Mouse (Mus musculus): ENCODE data around the gene Wdr12.
"Not testable (repeated sequence)": the region's sequence is repeated elsewhere in the genome, so short reads cannot be mapped to it uniquely, and the experiment has no call there.

The Wdr12 gene

DNA sequence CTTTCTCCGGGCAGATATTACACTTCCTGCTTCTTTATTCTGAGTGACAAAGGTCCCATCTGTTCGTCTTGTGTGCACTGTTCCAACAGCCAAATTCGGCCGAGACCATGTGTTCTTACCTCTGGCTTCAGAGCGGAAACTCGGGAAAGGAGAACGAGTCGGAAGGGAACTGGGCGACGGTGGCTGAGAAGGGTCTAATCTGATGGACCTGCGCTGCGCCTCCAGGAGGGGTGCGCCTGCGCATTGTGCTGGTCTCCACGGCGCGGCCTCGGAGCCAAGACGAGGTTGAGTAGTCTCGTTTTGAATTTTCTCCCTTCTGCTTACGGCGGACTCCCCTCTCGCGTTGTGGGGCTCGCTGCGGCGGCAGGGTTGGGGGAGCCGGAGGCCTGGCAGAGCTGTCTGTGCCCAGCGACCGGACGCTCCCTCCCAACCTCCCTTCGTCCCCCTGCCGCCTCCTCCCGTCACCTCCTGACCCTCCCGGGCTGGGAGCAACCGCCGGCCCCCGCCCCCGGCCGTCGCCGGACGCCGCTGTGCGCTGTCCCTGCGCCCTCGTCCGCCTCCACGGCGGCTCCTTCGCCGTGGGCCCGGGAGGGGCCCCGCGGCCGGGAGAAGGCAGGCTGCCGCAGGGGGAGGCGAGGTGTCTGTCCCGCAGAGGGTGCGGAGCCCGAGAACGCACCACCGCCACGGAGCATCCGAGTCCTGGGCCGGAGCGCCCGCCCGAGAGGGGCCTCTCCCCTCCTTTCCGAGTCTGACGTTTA is at the start of gene Wdr12, which contains the start of gene Carf:
Wdr12 (minus strand) TSS at position 622 of the 758 bp plus-strand sequence.
Carf (plus strand) TSS at position 224 of the 758 bp plus-strand sequence.
- peak; percentile 97 for DNase-seq

DNA sequence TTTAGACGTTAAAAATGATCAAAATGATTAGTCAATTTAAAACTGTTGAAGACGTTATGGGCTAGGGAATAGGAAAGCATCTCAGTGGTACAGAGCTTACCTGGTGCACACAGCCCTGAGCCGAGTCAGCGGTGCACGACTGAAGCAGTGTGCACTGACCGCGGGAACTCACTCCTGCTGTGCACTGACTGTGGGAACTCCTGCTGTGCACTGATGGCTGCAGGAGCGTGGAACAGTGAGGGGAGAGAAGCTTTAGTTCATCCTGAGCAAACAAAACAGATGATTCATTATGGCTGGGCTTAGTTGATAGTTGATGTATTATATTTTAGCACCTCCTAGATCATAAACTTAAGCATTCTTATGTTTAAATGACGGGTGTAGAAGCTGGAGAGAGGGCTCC is 38.9 kb upstream of the Wdr12 start:
- no peak for DNase-seq

GRCm38 (mm10) chr1:60117721-60118455 is 19.4 kb upstream of the Wdr12 start:
- DNase-seq: no peak

DNA sequence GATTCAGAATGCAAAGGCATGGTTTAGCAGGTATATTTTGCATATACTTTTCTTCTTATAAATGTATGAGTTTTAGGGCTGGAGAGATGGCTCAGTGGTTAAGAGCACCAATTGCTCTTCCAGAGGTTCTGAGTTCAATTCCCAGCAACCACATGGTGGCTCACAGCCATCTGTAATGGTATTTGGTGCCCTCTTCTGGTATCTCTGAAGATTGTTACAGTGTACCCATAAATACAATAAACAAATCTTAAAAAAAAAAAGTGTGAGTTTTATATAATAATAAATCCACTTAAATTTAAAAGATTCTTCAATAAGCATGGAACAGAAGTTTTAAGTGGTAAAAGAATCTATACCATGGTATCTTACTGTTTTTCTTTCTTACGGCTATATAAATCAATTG is 6.1 kb upstream of the Wdr12 start:
- DNase-seq: no peak

GRCm38 (mm10) chr1:60098839-60099238 is 394 bp upstream of the Wdr12 start:
- peak; percentile 48 for DNase-seq

DNA sequence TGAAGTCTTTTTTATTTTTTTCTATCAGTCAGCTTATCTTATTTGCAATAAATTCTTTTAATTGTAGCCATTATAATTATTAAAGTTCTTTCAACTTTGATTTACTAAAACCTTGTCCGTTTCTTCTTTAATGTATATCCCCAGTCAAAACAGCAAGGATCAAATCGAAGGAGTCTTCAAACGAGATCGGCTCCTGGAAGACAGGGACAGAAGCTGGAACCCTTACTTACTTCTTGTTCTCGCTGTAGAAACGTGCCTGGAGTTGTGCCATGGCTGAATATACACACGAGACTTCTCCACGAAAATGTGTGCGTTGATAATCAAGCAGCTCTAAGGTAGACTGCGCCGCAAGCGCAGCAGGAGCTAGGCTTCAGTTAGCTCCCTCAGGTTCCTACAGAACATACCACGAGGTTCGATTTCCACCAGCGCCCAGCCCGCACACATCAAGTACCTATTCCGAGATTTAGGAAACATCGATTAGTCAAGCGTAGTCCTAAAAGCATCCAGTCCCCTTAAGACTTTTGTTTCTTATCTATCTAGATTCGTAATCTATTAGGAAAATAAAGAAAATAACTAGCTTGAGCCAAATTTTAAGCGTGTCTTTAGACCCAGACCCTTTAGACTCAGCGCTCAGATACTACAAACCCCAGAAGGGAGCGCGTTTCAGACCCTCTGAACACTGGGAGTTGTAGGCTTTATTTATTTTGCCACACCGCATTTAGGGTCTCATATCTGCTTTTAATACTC is 995 bp downstream of the Wdr12 start:
- DNase-seq: peak; percentile 80

DNA sequence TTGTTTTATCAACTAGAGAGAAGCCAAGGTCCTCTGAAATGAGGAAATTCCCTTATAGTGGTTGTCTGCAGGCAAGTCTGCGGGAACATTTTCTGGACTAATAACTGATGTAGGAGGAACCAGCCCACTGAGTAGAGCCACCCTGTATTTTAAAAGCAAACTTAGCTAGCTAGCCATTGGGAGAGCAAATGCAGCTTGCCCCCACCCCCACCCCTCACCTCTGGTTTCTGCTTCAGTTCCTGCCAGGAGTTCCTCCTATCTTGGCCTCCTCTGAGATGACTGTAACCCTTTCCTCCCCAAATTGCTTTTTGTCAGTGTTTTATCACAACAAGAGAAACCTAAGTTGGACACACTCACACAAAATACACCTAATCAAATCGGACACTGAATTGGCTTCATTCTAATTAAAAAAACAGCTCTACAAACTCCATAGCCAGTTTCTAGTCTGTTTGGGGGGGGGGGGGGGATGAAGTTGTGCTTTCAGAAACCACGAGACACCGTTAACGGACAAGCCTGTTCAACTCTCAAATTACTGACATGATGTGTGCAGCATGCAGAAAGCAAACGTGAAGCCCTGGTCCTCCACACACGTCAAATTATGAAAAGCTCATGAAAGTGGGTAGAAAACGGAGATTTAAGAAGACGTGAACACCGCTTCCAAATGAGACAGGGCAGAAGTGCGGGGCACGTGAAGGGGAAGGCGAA is 1.7 kb downstream of the Wdr12 start:
- peak; percentile 45 for DNase-seq

DNA sequence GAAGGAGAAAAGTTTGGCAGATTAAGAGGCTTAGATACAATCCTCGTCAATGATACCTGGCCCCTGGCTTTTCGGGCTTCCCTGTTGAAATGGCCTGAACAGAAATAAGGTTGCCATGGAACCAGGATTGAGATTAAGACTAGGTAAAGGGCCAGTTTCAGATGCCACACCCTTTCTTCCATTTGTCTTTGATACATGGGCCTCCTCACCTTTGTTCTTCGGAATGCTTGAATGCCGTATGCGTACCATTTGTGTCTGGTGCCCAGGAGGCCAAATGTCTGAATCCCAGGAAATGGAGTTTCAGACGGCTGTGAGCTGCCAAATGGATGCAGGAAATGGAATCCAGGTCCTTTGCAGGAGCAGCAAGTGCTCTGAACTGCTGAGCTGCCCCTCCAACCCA is 22.0 kb downstream of the Wdr12 start:
- no peak for DNase-seq

GRCm38 (mm10) chr1:60075590-60075989 is 22.9 kb downstream of the Wdr12 start:
- no peak for DNase-seq

- DNase-seq: no peak
These were observed 23.5 kb downstream of the Wdr12 start for GRCm38 (mm10) chr1:60074935-60075334.

DNA sequence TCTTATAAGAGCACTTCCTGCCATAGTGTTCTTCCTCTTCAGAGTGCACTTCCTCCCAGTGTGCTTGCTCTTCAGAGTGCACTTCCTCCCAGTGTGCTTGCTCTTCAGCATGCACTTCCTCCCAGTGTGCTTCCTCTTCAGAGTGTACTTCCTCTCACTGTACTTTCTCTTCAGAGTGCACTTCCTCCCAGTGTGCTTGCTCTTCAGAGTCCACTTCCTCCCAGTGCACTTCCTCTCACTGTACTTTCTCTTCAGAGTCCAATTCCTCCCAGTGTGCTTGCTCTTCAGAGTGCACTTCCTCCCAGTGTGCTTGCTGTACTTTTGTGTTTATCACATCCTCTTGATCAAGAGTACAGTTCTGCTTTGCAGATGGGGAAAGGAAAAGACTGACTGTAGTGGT is 27.7 kb downstream of the Wdr12 start:
- not testable (repeated sequence) for DNase-seq

- no peak for DNase-seq
These were observed 42.1 kb downstream of the Wdr12 start for GRCm38 (mm10) chr1:60056310-60056709.

GRCm38 (mm10) chr1:60054659-60055058 is 43.8 kb downstream of the Wdr12 start:
- DNase-seq: no peak

GRCm38 (mm10) chr1:60047481-60047880 is 51.0 kb downstream of the Wdr12 start:
- not testable (repeated sequence) for DNase-seq

- no peak for DNase-seq
These were observed 53.9 kb downstream of the Wdr12 start for GRCm38 (mm10) chr1:60044595-60044994.

- DNase-seq: peak; percentile 53
These were observed 55.5 kb downstream of the Wdr12 start, which contains the start of gene Ica1l for GRCm38 (mm10) chr1:60042796-60043469. Ica1l (minus strand) TSS chr1:60043184.

DNA sequence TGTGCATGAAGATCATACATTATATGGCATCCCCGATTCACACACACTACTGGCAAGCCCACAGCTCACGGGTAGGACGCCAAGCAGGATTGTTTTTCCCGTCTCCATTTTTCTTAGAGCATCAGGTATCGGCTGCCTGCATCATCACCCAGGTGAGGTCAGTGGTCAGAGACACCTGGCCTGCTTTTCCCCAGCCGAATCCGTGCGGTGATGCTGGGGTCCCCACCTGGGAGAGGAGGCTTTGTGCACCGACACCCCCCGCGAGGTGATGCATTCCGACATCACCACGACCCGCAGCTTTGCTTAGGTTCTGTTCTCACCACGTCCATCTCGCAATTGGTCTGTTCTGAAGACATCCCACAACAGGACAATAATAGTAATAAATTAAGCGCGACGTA is 56.0 kb downstream of the Wdr12 start:
- DNase-seq: peak; percentile 53

GRCm38 (mm10) chr1:60035044-60035443 is 63.4 kb downstream of the Wdr12 start:
- peak; percentile 47 for DNase-seq

Data from cerebellum, adult 9-10 months (tissue).